Mouse (Mus musculus) retina, postnatal 1 day (tissue): ENCODE measurements around the gene Pthlh.
A peak's percentile ranks its signal among the peaks of the same experiment; 100 is the strongest.
"Not testable (repeated sequence)": the region's sequence is repeated elsewhere in the genome, so short reads cannot be mapped to it uniquely, and the experiment has no call there.

Experiments
- DNase-seq: peaks from one replicate; pipeline ENCODE4 v3.0.0-alpha.2; 2012

The Pthlh gene

DNA sequence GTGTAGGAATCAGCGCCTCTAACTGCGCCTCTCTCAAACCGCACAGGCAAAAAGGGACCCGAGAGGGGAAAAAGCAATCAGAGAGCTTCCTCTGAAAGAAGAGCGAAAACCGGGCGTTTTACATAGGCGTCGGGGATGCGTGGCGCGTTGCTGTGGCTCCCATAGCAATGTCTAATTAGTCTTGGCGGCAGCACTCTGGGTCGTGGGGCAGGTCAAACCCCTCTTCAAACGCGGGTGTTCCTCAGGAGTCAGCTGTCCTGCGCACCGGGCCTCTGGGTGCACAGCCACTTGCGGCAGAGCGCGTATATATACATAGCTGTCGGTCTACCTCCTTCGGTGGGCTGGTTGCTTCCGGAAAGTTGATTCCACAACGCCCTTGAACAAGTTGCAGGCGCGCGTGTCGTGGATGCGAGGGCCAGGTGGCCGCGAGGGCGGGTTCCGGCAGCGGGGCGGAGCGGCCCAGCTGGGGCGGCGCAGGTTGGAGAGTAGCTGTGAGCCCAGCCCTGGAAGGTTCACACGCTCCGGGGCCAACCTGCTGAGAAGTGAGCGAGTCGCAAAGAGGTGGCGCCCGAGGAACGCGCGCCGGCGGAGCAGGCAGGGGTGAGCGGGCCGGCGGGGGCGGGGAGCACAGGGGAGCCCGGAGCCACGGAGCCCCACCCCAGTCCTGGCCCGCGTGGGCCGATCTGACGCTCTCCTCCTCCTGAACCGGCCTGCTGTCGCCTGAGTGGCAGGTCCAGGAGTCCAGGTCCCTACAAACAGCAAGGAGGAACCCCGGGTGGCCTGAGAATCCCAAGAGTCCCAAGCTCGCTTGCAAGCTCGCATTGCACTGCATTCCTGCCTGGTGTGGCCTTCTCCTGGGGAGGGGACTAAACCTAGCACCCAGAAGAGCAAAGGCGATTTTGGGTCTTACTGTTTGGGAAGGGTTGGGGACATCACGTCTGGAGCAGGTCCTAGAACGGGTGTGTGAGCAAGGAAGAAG is at the start of gene Pthlh:
Gene Pthlh, minus strand, starts transcription at position 597 of the 979 bp plus-strand sequence.
- peak; percentile 66 for DNase-seq

DNA sequence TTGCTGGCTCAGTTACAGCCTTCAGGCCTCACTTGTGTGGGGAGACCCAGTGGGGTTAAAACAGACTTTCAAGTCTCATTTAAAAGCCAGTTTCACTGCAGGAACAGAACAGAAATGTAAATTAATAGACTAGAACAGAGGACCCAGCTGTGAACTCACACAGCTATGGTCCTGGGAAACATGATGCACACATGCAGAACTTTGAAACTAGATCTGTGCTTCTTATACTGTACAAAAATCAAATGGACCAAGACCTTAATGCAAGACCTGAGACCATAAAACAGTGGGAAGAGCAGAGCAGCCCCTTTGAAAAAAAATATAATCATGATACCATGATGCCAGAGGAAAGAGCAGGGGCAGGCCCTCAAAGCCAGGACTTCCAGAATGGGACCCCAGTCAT is 49.3 kb upstream of the Pthlh start:
- DNase-seq = no peak

DNA sequence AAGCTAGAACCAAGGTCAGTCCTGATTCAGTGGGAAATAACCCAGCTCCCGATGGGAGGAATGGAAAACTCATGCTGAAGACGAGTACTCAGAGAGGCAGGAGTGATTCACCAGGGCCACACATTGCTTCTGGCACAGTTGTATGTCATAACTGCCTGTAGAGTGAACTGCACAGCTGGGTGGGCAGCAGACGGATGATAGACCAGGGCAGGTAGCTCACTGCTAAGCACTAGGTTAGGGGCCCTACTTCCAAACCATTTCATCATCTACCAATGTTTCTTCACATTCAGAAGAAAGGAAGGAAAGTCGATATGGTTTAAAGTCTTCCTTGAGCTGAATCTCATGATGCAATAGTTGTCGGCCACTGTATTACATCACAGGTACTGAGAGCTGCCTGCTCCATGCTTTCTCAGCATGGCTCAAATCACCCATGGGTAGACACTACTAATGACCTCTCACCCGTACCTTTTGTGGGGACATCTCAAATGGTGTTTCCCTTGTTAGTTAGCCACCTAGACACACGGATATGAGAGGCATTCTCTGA is 46.5 kb upstream of the Pthlh start:
- no peak for DNase-seq

DNA sequence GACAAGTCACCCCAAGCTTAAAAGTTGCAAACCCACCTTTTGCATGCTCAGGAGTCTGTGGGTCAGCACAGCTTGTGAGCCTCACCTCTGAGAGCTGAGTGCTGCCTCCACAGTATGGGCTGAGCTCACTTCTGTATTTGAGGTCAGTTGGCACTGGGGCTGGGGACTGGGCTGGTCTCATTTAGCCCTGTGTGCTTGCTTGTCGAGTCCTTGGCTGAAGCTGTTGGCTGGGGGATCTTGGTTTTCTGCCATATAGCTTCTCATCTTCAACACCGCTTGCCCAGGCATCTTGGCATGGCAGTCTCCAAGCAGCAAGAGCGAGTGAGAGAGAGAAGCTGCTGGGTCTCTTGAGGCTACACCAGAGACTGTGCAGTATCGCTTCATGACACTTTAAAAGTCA is 46.1 kb upstream of the Pthlh start:
- DNase-seq = no peak

DNA sequence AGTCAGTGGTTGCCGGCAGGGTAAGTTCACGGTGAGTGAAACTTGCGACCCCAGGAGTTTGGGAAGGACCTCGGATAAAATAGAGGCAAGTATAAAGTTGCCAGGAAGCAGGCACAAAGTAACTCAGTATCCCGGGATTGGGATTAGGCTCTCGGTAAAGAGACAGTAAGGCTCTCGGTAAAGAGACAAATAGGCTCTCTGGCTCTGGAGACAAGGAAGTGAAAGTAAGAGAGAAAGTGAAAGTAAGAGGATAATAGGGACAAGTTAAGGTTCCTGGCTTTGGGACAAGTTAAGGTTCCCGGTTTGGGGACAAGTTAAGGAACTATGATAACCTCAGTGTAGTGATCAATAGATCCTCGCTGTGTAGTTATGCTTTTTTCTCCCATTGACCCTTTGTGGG is 40.3 kb upstream of the Pthlh start:
- not testable (repeated sequence) for DNase-seq

DNA sequence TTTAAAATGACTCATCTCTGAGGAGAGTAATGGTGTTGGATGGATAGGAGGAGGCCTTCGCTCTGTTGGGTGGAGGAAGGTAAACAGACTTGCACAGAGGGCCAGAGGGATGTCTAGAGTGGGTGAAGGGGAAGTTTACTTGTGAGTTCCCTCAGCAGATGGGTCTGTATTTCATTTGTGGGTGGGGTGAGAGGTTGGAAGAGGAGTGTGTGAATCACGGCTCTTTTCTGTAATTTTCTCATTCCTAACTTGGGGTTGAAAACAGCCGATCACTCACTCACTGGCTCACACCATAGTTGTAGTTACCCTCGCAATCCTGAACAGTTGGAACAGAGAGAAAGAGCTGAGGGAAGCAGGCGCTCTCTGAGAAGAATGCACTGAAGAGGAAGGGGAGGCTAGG is 35.6 kb upstream of the Pthlh start:
- DNase-seq = no peak

DNA sequence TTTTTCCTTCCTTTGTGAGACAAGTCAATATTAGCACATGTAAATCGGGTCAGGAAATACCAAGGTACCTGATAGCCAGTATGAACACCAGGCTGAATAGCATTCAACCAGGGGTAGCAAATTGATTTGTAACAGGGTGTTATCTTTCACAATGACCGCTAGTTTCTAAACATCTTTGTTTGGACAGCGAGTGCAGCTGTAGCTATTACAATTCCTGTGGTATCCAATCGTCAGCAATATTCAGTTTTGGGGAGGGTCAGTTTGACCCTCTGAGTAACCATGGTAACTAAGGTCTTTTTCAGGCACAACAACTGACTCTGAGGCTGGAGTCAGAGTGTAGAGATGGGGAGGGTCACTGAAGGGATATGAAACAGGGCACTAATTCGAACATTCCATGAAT is 15.3 kb upstream of the Pthlh start:
- no peak for DNase-seq

DNA sequence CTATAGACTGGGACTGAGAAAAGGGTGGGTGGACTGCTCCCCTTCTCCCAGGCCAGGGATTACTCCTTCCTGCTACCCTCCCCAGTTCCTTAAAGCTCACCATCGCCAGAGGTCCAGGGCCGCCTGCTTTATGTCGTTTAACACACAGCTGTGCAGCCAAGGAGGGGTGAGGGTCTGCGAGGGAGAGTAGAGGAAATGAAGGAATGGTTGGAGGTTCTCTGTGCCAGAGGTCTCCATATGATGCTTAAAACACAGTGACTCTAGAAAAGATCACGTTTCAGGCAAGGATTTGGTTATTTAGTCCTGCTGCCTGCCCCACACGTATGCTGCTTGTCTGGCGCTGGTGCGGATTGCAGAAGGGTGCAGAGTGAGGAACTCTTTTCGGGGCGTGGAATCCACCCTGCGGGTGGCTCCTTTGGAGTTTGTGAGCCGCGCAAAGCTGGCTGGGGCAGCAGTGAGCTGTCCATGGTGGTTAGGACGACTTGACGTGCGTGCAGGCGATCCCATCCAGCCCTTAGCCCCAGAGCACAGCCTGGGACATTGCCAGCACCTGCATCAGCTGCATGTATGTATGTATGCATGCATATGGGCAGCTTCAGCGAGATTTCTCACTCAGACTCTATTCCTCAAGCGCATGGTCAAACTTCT is 4.3 kb upstream of the Pthlh start:
- DNase-seq = peak; percentile 14

DNA sequence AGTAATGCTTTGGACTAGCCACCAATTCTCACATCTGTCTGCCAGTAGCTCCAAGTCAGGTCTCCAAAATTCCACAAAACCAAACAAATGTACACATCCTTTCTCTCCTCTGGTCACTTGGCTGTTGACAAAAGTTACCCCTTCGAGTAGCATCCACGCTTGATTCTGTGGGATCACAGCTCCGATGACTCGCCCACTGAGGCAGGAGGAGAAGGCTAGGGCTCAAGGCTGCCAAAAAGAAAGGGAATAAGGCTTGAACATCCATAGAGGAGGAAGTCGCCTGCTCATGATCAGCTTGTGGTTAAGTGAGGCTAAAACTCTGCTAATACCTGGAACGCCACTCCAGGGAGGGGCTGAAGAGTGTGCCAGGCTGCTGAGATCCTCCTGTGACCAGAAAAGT is 2.5 kb upstream of the Pthlh start:
- DNase-seq = no peak

DNA sequence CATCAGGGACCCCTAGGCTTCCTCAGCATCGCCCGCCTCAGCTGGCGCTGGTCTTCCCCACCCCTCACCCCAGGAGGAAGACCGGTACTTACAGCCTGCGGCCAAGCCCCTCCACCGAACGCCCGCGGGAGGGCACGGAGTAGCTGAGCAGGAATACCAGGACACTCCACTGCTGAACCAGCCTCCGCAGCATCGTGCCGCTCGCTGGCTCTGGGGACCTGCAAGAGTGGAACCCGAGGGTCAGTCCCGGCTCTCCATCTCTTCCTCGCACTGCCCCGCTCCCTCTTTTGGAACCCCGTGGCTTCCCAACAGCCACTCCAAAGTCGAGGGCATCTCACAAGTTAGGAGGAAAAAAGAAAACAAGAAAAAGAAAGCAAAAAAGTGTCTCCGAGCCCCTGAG is 805 bp downstream of the Pthlh start:
- DNase-seq = peak; percentile 44

DNA sequence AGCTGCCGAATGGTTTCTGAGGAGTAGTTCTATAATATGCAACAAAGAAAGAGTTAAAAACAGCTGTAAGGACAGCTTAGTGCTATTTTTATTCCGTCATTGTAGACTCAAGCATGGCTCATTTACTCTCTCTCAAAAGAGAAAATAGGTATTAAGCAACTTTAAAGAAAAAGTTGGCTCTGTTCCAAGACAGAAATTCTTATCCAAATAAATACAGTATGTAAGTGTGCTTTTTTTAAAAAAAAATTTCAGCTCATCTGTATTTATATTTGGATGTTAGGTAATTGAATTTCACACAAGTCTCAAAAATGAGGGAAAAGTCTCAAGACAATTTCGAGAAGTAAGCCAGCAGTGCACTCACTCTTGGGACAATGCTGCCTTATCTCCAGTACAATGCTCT is 2.4 kb downstream of the Pthlh start:
- no peak for DNase-seq

DNA sequence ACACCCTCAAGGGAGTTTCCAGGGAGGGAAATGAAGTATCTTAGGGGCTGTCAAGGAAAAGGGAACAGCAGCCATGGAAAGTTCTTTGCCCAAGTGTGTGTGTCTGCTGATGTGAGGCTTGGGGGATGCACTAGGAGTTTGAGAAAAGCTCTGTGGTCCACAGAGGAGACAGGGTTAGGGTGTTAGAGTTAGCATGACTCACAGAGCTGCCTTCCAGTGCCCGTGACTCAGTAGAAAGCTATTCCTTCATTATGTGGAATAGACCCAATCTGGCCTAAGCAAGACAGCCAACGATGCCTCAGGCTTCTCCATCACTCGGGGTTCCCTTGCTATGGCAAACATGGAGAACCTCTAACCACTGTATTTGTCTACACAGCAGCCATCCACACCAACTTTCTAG is 3.2 kb downstream of the Pthlh start:
- no peak for DNase-seq

DNA sequence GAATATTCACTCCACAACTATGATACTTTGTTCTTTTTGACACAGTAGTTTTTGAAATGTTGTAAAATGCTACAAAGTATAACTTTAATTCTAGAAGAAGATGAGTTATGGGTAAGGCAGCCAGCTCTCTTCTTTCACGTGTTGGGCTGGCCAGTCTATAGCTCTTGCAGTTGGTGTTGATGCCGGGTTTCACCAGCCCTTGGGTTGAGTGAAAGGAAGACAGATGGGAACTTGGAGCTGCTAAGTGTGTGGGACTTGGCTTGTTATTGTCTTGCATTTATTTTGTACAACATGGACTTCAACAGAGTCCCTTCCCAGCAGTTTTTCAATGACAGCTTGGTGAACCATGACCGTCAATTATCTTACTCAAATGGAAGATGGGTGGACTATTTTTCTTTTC is 16.2 kb downstream of the Pthlh start:
- DNase-seq = no peak

DNA sequence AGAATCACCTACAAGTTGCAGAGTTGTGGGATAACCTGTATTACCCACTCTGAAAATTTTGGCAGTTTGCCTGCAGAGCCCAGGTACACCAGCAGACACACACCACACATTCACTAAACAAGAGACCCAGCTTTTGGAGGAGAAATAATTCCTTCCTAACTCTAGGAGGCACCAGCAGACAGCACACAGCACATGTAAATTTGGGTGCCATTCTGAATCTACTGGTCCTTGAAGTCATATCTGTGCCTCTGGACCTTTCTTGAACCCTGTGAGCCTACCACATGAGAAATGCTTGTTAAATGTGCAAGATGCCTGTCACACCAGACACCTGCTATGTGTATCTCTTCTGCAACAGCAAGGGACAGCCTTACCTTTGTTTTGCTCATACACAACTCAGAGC is 19.7 kb downstream of the Pthlh start:
- no peak for DNase-seq

DNA sequence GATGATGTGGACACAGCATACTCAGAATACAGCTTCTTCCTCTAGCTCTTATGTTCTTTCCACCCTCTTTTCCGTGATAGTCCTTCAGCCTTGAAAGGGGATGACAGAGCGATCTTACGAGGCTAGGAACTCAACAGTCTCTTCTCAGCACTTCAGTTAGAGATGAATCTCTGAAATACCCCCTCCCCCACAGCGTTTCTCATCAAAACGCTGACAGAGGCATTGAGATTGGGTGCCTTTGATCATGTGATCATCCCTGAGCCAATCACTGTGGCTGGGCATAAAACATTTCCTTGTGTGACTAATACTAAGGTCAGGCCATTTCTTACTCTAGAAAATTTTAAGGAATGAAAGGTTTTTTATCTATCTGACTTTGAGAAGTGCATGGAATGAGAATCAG is 20.3 kb downstream of the Pthlh start:
- DNase-seq = peak; percentile 25

DNA sequence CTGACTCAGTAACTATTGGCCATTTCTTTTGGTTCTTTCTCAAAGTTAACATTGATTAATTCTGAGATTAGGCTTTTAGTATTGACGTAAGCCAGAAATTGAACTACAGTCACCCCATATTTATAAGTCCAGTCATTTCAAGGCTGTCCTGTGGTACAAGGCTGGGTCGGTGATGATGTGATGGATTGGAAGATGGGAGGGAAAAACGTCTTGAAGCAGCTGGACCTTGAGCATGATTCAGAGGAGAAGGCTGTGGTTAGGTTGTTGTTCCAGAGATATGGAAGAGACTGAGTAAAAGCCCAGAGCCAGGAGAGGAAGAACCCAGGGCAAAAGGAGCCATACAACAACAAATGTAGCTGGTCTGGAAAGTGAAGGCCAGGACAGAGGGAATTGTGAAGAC is 22.4 kb downstream of the Pthlh start:
- DNase-seq = no peak

DNA sequence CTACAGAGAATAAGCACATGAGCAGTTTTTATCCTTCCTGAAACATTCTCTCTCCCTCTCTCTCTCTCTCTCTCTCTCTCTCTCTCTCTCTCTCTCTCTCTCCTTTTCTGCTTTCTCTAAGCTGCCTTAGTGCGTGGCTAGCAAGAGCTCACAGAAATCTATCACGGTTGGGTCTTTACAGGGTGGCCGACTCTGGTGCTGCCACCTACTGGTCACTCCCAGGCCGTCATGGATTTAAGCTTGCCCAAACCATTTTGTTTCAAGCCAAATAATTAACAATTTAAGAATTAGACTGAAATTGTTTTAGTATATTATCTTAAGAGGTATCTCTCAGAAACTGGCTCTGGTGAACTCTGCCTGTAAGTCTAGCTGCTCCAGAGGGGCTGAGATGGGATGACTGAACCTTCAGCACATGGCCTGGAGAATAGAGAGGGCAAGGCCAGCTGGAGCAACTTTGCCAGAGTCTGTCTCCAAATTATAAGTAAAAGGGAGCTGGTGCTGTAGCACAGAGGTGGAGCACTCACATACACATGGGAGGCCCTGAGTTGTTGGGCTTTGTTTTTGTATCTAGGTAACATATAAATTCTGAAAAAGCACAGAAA is 23.7 kb downstream of the Pthlh start:
- peak; percentile 74 for DNase-seq

DNA sequence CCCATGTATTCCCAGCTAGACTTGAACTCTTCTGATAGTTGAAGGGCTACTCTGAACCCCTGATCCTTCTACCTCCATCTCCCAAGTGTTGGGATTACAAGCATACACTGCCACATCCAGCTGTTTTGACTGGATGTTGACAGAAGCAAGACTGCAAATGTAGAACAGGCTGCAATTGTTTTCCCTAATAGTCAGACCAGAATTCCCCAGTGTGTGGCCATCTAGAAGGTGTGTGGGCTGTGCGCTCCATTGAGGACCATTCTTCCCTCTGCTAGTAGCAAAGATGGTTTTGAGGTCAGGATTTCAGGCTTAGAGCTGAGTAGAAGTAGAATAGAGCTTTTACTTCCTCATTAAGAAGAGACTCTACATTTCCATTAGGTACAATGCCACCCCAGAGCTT is 37.3 kb downstream of the Pthlh start:
- no peak for DNase-seq

DNA sequence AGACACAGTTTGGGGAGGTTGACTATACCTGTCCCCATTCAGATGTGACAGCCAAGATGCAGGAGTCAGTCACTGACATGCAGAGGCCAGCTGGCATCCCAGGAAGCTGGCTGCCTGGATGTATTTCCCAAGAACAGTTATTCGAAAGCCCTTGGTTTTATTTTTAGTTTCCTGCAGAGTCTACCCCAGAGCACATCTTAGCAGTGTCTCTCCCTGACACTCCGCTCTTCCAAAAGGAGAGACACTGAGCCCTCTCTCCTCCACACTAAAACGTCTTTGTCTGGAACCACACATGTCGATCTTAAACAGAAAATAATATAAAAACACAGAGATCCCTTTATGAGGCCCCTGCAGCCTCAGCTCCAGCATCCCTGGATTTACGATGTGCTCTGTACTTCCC is 44.9 kb downstream of the Pthlh start:
- DNase-seq = no peak

DNA sequence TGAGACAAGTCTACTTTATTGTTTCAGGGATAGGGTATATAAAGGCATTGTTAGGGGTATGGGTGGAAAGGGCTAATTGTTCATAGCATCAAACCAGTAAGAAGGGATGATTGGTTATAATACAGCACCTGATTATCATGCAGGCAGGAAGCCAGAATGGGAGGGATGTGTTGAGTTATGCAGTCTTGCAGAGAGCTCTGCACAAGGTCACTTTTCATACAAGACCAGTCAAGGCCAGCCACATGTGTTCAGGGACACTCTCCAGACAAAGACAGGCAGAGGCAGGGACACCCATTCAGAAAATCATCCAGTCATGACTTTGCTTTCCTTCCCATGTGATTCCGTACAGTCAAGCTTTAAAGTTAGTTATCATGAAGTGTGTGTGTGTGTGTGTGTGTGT is 47.8 kb downstream of the Pthlh start:
- DNase-seq = no peak

DNA sequence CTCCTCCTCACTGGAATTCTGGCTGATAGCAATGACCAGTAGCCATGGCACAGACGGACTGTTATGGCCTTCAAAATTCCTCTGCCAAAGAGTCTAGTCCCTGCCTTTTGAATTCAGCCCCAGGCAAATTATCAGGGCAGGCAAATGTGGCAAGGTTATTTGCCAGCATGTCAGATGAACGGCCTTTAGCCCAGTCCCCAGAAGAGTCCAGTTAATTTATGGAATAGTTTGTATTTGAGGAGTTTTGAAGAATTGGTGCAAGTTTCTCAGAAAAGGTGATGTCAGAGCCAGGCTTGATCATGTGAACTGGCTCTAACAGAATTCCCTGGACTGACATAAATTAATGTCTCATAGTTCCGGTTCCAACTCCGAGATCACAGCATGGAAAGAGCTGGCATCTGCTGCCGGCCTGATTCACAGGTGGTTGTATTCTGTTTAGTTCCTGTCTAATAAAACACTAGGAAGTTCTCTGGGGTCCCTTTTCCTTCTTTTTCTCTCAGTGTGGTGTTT is 56.1 kb downstream of the Pthlh start:
- no peak for DNase-seq
